Mouse (Mus musculus): ENCODE measurements at regions not wholly inside any gene's neighbourhood (a gene's known extent, or its start where the extent isn't known, plus 50 kb on each side); places are given as distances from the start of the nearest gene placed in this dataset.

DNA sequence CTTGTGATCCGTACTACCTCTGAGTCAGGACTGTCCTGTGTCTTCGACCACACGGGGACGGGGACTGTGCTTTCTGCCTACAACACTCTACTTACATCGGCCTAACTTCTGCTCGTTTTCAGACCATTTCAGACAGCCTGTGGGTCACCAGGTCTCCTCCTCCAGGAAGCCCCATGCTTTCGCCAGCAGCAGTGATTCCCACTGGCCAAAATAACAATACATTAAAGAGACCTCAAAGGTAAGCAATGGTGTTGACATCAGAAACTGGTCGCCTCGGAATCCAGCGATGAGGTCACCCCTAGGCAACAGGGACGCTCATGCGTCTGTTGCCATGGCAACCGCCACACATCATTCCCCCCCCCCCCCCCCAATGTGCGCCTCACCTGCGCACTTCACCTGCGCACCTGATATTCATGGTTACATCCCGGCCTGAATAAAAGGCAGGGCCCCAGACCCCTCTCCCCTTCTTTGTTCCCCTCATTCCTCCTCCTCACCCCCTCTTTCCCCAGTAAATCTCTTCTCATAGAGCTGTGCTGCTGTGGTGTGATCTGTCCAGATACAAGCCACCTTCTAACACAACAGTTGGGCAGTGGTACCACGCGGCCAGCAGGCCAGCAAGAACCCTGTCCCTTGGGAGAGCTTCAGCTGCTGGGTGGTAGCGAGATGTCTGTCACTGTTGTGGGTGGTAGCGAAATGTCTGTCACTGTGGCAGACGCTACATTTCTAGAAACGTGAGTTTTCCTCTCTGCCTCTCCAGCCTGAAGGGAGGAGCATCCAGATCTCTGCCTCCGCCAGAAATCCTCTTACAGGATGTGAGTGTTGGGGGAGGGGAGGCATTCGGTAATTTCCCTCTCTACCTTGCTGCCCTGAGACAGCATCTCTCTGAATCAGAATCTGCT lies 145.0 kb downstream of the Setd4 start:
- TF ChIP-seq CTCF (conservative IDR thresholded peaks at IDR 0.05; ENCODE audit: low read length): no peak
- no peak for TF ChIP-seq POU5F1 (IDR thresholded peaks at IDR 0.05; ENCODE audit: borderline replicate concordance, low read length)
- TF ChIP-seq NANOG (IDR thresholded peaks at IDR 0.05; ENCODE audit: borderline replicate concordance, low read length): no peak

All from E14TG2a.4 (cell line).